Mouse (Mus musculus): ENCODE measurements at regions not wholly inside any gene's neighbourhood (a gene's known extent, or its start where the extent isn't known, plus 50 kb on each side); places are given as distances from the start of the nearest gene placed in this dataset.
A peak's percentile ranks its signal among the peaks of the same experiment; 100 is the strongest.
"Not testable (repeated sequence)": the region's sequence is repeated elsewhere in the genome, so short reads cannot be mapped to it uniquely, and the experiment has no call there.

GRCm38 (mm10) chr3:22285904-22286303 is 209.5 kb downstream of the Tbl1xr1 start:
- DNase-seq = no peak
- TF ChIP-seq CTCF (IDR thresholded peaks at IDR 0.05) = no peak
- no peak overlapping the region for H3K27ac ChIP-seq
- no peak overlapping the region for H3K4me3 ChIP-seq
- intact Hi-C loops (cut with DNase I) = no loop called here

- TF ChIP-seq CTCF (IDR thresholded peaks at IDR 0.05) = no peak
- Histone ChIP-seq H3K27ac (no peak overlapping the region), H3K4me3 (no peak overlapping the region)
- intact Hi-C loops (cut with DNase I) = no loop called here
- DNase-seq = no peak
Measured at GRCm38 (mm10) chr3:22293466-22293865, 217.0 kb downstream of the Tbl1xr1 start.

- intact Hi-C loops (cut with DNase I); DNase-seq; H3K4me3 ChIP-seq; H3K27ac ChIP-seq: not testable (repeated sequence)
Measured at GRCm38 (mm10) chr3:22294081-22294480, 217.6 kb downstream of the Tbl1xr1 start.

GRCm38 (mm10) chr3:22296925-22297324 is 220.5 kb downstream of the Tbl1xr1 start:
- DNase-seq; H3K27ac ChIP-seq; intact Hi-C loops (cut with DNase I); H3K4me3 ChIP-seq: not testable (repeated sequence)

- H3K27ac ChIP-seq; intact Hi-C loops (cut with DNase I); H3K4me3 ChIP-seq; DNase-seq: not testable (repeated sequence)
Measured at GRCm38 (mm10) chr3:22297831-22298230, 221.4 kb downstream of the Tbl1xr1 start.

- no peak overlapping the region for H3K4me3 ChIP-seq
- DNase-seq = no peak
- intact Hi-C loops (cut with DNase I) = no loop called here
- no peak overlapping the region for H3K27ac ChIP-seq
- TF ChIP-seq CTCF (IDR thresholded peaks at IDR 0.05) = no peak
Measured at GRCm38 (mm10) chr3:22300553-22300952, 224.1 kb downstream of the Tbl1xr1 start.

- DNase-seq = no peak
- TF ChIP-seq CTCF (IDR thresholded peaks at IDR 0.05) = no peak
- intact Hi-C loops (cut with DNase I) = no loop called here
- no peak overlapping the region for H3K4me3 ChIP-seq
- no peak overlapping the region for H3K27ac ChIP-seq
Measured at GRCm38 (mm10) chr3:22301991-22302517, 225.6 kb downstream of the Tbl1xr1 start.

- no peak for DNase-seq
- Histone ChIP-seq H3K4me3 (no peak overlapping the region), H3K27ac (no peak overlapping the region)
- intact Hi-C loops (cut with DNase I) = no loop called here
- no peak for TF ChIP-seq CTCF (IDR thresholded peaks at IDR 0.05)
Measured at GRCm38 (mm10) chr3:22304145-22304544, 227.7 kb downstream of the Tbl1xr1 start.

- no peak for DNase-seq
- intact Hi-C loops (cut with DNase I) = no loop called here
- Histone ChIP-seq H3K27ac (no peak overlapping the region), H3K4me3 (no peak overlapping the region)
- peak; percentile 44 for TF ChIP-seq CTCF (IDR thresholded peaks at IDR 0.05)
Measured at GRCm38 (mm10) chr3:22306624-22307023, 230.2 kb downstream of the Tbl1xr1 start.

GRCm38 (mm10) chr3:22308962-22309361 is 232.5 kb downstream of the Tbl1xr1 start:
- intact Hi-C loops (cut with DNase I) = no loop called here
- H3K27ac ChIP-seq = no peak overlapping the region
- peak; percentile 93 for TF ChIP-seq CTCF (IDR thresholded peaks at IDR 0.05)
- DNase-seq = peak; percentile 46
- no peak overlapping the region for H3K4me3 ChIP-seq

- Histone ChIP-seq H3K27ac (no peak overlapping the region), H3K4me3 (no peak overlapping the region)
- TF ChIP-seq CTCF (IDR thresholded peaks at IDR 0.05) = no peak
- intact Hi-C loops (cut with DNase I) = no loop called here
- DNase-seq = no peak
Measured at GRCm38 (mm10) chr3:22316466-22317185, 240.2 kb downstream of the Tbl1xr1 start.

- DNase-seq; H3K4me3 ChIP-seq; H3K27ac ChIP-seq; intact Hi-C loops (cut with DNase I): not testable (repeated sequence)
Measured at GRCm38 (mm10) chr3:22320425-22320824, 244.0 kb downstream of the Tbl1xr1 start.

- H3K4me3 ChIP-seq = no peak overlapping the region
- intact Hi-C loops (cut with DNase I) = no loop called here
- no peak for DNase-seq
- no peak for TF ChIP-seq CTCF (IDR thresholded peaks at IDR 0.05)
- H3K27ac ChIP-seq = no peak overlapping the region
Measured at GRCm38 (mm10) chr3:22331240-22331639, 254.8 kb downstream of the Tbl1xr1 start.
